Mouse (Mus musculus) forebrain, postnatal 0 days (tissue): ENCODE data around the gene Foxred2. TPM values are rescaled to one million over a fixed set of nuclear protein-coding genes. Genes with fewer than 3 reads are reported as not detected.

Experiments used
- ATAC-seq: fragments of 200-750 bp; cut with Nextera tagmentation; 2 replicates; pipeline ENCODE4 v1.8.0; 2017; ENCODE audit warnings: mild to moderate bottlenecking, moderate library complexity
- DNase-seq: peaks from one replicate; pipeline ENCODE4 v3.0.0-alpha.2; 2015
- H3K27ac ChIP-seq: fragments of 300-500 bp; sonication (generic); 2 replicates; pipeline ENCODE4 v1.5.1; 2014; ENCODE audit warnings: low read depth, mild to moderate bottlenecking, antibody characterized with exemption, low read length, moderate library complexity, mixed read lengths
- H3K27me3 ChIP-seq: fragments of 300-500 bp; sonication (generic); 2 replicates; pipeline ENCODE4 v1.6.1; 2014; ENCODE audit warnings: mild to moderate bottlenecking, low read length, mixed read lengths; ENCODE audit not compliant: insufficient read depth
- H3K36me3 ChIP-seq: fragments of 300-500 bp; sonication (generic); 2 replicates; pipeline ENCODE4 v1.6.1; 2014; ENCODE audit warnings: mild to moderate bottlenecking, moderate library complexity; ENCODE audit not compliant: insufficient read depth
- H3K4me1 ChIP-seq: fragments of 300-500 bp; sonication (generic); 2 replicates; pipeline ENCODE4 v1.6.1; 2014; ENCODE audit warnings: antibody characterized with exemption; ENCODE audit not compliant: insufficient read depth
- H3K4me2 ChIP-seq: fragments of 300-500 bp; sonication (generic); 2 replicates; pipeline ENCODE4 v1.6.1; 2014; ENCODE audit warnings: low read depth, mild to moderate bottlenecking, moderate library complexity
- H3K4me3 ChIP-seq: fragments of 300-500 bp; sonication (generic); 2 replicates; pipeline ENCODE4 v1.5.1; 2014; ENCODE audit warnings: low read depth, low read length, mixed read lengths
- H3K9ac ChIP-seq: fragments of 300-500 bp; sonication (generic); 2 replicates; pipeline ENCODE4 v1.6.1; 2014; ENCODE audit warnings: mild to moderate bottlenecking
- H3K9me3 ChIP-seq: fragments of 300-500 bp; sonication (generic); 2 replicates; pipeline ENCODE4 v1.6.1; 2016; ENCODE audit warnings: low read length
- CTCF ChIP-seq: sonication (generic); IDR thresholded peaks from 2 replicates; pipeline ENCODE4 v1.5.1; 2016; ENCODE audit warnings: antibody characterized with exemption, control low read depth, low read depth
- WGBS: fragments of 180-500 bp; shearing (Covaris S2); extraction: QIAGEN DNeasy Blood & Tissue Kit; methylation state at CpG from one replicate; pipeline ENCODE4 v1.1.7; 2014; 5-methylcytosine and 5-hydroxymethylcytosine counted together
- polyA plus RNA-seq: library from polyadenylated mRNA; unstranded; fragments of >200 nt; fragmentation: Nextera tagmentation; extraction: Ambion mirVana; gene quantifications from 2 replicates; pipeline ENCODE4 v1.2.1, GENCODE M21; 2015
- total RNA-seq: library from RNA; depleted of rRNA; stranded (reverse); fragments of >200 nt; gene quantifications from 2 replicates; pipeline ENCODE4 v1.2.3, GENCODE M21; 2014

Gene Foxred2
- total and polyA plus RNA-seq, 2 experiments from 2014 or later, result 10.6 to 26.9 TPM

DNA sequence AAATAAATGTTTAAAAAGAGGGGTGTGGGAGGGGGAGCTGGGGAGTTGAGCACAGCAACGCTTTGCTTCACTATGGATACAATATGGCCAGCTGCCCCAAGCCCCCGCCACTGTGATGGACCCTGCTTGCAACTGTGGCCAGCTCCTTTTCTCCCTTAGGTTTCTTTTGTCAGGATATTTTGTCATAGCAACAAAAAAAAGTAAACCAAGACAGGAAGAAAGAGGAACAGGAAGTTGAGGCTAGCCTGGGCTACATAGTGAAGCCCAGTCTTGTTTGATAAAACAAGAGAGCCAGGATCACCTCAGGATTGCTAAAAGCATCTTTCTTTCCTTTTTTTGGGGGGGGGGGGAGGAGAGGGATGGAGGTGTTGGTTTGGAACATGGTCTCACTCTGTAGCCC, 31.3 kb downstream of the Foxred2 start:
- DNase-seq, result no peak
- Histone ChIP-seq H3K4me1 (peaks cover 14% of the 10 kb centered on the region), H3K4me3 (no peak overlapping the region), H3K9ac (no peak overlapping the region), H3K27ac (no peak overlapping the region), H3K27me3 (no peaks in the 10 kb centered on the region), H3K36me3 (peaks cover 40% of the 10 kb centered on the region), H3K9me3 (no peaks in the 10 kb centered on the region), H3K4me2 (no peak overlapping the region)
- 96% methylated on average over 2 of the region's 2 CpGs for WGBS
- ATAC-seq, result no peak
- no peak for TF ChIP-seq CTCF

DNA sequence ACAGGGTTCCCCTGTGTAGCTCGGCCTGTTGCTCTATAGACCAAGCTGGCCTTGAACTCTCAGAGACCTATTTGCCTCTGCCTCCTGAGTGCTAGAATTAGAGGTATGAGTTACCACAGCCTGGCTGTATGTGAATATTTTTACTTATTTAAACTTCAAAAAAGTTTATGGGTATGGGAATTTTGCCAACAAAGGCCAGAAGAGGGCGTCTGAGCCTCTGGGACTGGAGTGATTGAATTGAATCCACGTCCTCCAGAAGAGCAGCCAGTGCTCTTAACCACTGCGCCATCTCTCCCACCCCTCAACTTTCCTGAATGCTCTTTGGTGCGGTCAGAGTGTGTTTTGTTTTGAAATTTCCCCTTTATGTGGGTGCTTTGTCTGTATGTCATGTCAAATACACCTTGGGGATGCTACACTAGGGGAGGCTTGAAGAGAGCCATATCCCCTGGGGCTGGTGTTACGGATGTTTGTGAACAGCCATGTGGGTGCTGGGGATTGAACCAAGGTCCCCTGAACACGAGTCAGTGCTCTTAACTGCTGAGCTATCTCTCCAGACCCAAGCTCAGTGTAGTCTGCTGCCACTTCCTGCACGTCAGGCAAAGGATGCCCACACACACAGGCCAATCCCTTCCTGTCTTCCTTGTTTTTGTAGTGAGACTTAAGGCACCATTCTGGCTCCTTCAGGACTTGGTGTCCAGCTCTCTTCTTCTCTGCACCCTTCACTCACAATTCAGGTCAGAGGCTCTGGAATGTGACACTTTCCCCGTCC, 33.1 kb downstream of the Foxred2 start:
- H3K4me2 ChIP-seq, result no peak overlapping the region
- H3K4me3 ChIP-seq, result no peak overlapping the region
- no peaks in the 10 kb centered on the region for H3K27me3 ChIP-seq
- ATAC-seq (no peak), DNase-seq (no peak)
- H3K27ac ChIP-seq, result no peak overlapping the region
- TF ChIP-seq CTCF, result no peak
- peaks cover 55% of the 10 kb centered on the region for H3K36me3 ChIP-seq
- H3K9me3 ChIP-seq, result no peaks in the 10 kb centered on the region
- 70% methylated on average over 9 of the region's 9 CpGs for WGBS
- H3K4me1 ChIP-seq, result peaks cover 6% of the 10 kb centered on the region; the same call in 1 of the 2 replicates
- no peak overlapping the region for H3K9ac ChIP-seq

DNA sequence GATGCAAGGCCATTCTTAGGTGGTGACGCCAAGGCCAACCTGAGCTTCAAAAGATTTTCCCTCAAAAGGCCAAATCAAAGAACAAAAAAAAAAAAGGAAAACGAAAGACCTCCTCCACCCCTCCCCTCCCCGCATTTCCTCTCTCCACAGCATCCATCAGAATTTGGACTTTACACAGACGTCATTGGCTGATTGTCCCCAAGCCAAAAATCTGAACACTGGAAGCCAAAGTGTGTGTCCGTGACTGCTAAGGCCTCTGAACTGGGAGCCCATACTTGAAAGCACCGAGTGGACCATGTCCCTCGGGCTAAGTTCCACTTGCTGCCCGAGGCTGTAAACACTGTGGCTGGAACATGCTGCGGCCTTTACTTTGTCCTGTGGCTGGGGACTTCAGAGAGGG, 33.8 kb downstream of the Foxred2 start:
- WGBS, result 87% methylated on average over 9 of the region's 9 CpGs
- ATAC-seq, result no peak
- no peak for TF ChIP-seq CTCF

GRCm38 (mm10) chr15:77921636-77922035, 34.9 kb downstream of the Foxred2 start:
- Histone ChIP-seq H3K27ac (no peak overlapping the region), H3K4me3 (no peak overlapping the region), H3K27me3 (no peaks in the 10 kb centered on the region), H3K9ac (no peak overlapping the region), H3K4me1 (no peaks in the 10 kb centered on the region), H3K9me3 (no peaks in the 10 kb centered on the region), H3K4me2 (no peak overlapping the region), H3K36me3 (peaks cover 61% of the 10 kb centered on the region)
- WGBS, result 87% methylated on average over 6 of the region's 6 CpGs
- no peak for DNase-seq
- ATAC-seq, result no peak
- TF ChIP-seq CTCF, result no peak

More for the DNA sequence above, 33.8 kb downstream of the Foxred2 start:
- Histone ChIP-seq H3K9ac (no peak overlapping the region), H3K27ac (no peak overlapping the region), H3K4me3 (no peak overlapping the region), H3K9me3 (no peaks in the 10 kb centered on the region), H3K36me3 (peaks cover 60% of the 10 kb centered on the region), H3K4me2 (no peak overlapping the region), H3K4me1 (peaks cover 2% of the 10 kb centered on the region; the same call in 1 of the 2 replicates), H3K27me3 (no peaks in the 10 kb centered on the region)
- DNase-seq, result no peak

- ATAC-seq (no peak), DNase-seq (no peak)
- H3K9ac ChIP-seq, result no peak overlapping the region
- 78% methylated on average over 10 of the region's 10 CpGs for whole genome bisulfite sequencing
- no peak overlapping the region for H3K27ac ChIP-seq
- no peak overlapping the region for H3K4me3 ChIP-seq
- no peaks in the 10 kb centered on the region for H3K4me1 ChIP-seq
- peak; percentile 47 for TF ChIP-seq CTCF
- H3K9me3 ChIP-seq, result no peaks in the 10 kb centered on the region
- no peak overlapping the region for H3K4me2 ChIP-seq
- peaks cover 69% of the 10 kb centered on the region for H3K36me3 ChIP-seq
- no peaks in the 10 kb centered on the region for H3K27me3 ChIP-seq
Observed at GRCm38 (mm10) chr15:77920511-77921462, 35.7 kb downstream of the Foxred2 start.

- Histone ChIP-seq H3K4me3 (no peak overlapping the region), H3K36me3 (peaks cover 80% of the 10 kb centered on the region), H3K4me1 (no peaks in the 10 kb centered on the region), H3K9ac (no peak overlapping the region), H3K27ac (no peak overlapping the region), H3K4me2 (no peak overlapping the region), H3K27me3 (no peaks in the 10 kb centered on the region), H3K9me3 (no peaks in the 10 kb centered on the region)
- ATAC-seq, result no peak
- TF ChIP-seq CTCF, result no peak
- WGBS, result 90% methylated on average over 12 of the region's 12 CpGs
- no peak for DNase-seq
Observed at GRCm38 (mm10) chr15:77919441-77919840, 37.1 kb downstream of the Foxred2 start.
